In genomic region chr10:58675533-58675932, GRCm38 (mm10) we compare ENCODE assay signal across 8 mouse cellular contexts. TPM values are rescaled to one million over a fixed set of nuclear protein-coding genes. Genes with fewer than 3 reads are reported as not detected.
DNase-seq lines count a peak whose midpoint lies in the region; ATAC-seq lines count a peak whose summit lies in the region.

Edar (minus strand) TSS chr10:58675654.

- 2% methylated on average over 20 of the region's 20 CpGs for WGBS in forebrain, embryonic 11.5 days
- WGBS in heart, embryonic 16.5 days = under 1% methylated on average over 20 of the region's 20 CpGs
- 4% methylated on average over 20 of the region's 20 CpGs for WGBS in liver, embryonic 13.5 days (ENCODE audit: insufficient replicate concordance)
- WGBS in neural tube, embryonic 11.5 days = 2% methylated on average over 20 of the region's 20 CpGs
- WGBS in stomach, embryonic 16.5 days = 1% methylated on average over 20 of the region's 20 CpGs

- H3K4me2 ChIP-seq in forebrain, embryonic 11.5 days (ENCODE audit: low read depth, low read length, severe bottlenecking) = peak within 1 kb of the TSS; percentile 50
- H3K4me2 ChIP-seq in heart, embryonic 16.5 days (ENCODE audit: low read depth, low read length) = peak within 1 kb of the TSS; percentile 72
- peak within 1 kb of the TSS; percentile 53 for H3K4me2 ChIP-seq in liver, embryonic 13.5 days
- peak within 1 kb of the TSS; percentile 27 for H3K4me2 ChIP-seq in neural tube, embryonic 11.5 days (ENCODE audit: low read depth)
- peak within 1 kb of the TSS; percentile 68 for H3K4me2 ChIP-seq in stomach, embryonic 16.5 days (ENCODE audit: low read depth, low read length)

- peaks cover 5% of the 10 kb centered on the region; the same call in 1 of the 2 replicates for H3K4me1 ChIP-seq in forebrain, embryonic 11.5 days (replicated peaks; ENCODE audit: control insufficient read depth, insufficient read depth, low read length)
- H3K4me1 ChIP-seq in heart, embryonic 16.5 days (ENCODE audit: control insufficient read depth, insufficient read depth, low read length) = peaks cover 5% of the 10 kb centered on the region; the same call in 1 of the 2 replicates
- no peaks in the 10 kb centered on the region; the same call in 1 of the 2 replicates for H3K4me1 ChIP-seq in liver, embryonic 13.5 days (replicated peaks)
- H3K4me1 ChIP-seq in neural tube, embryonic 11.5 days (ENCODE audit: control insufficient read depth, insufficient read depth, low read length) = no peaks in the 10 kb centered on the region
- H3K4me1 ChIP-seq in stomach, embryonic 16.5 days (ENCODE audit: control insufficient read depth, insufficient read depth, low read length) = no peaks in the 10 kb centered on the region

- H3K9ac ChIP-seq in forebrain, embryonic 11.5 days (ENCODE audit: low read length) = no peak within 1 kb of the TSS
- H3K9ac ChIP-seq in heart, embryonic 16.5 days (ENCODE audit: low read length) = peak within 1 kb of the TSS; percentile 65
- H3K9ac ChIP-seq in liver, embryonic 13.5 days = no peak within 1 kb of the TSS
- H3K9ac ChIP-seq in neural tube, embryonic 11.5 days (ENCODE audit: low read length) = no peak within 1 kb of the TSS
- peak within 1 kb of the TSS; percentile 66 for H3K9ac ChIP-seq in stomach, embryonic 16.5 days (ENCODE audit: low read length)

- peak within 1 kb of the TSS; percentile 27; the same call in 1 of the 2 replicates for H3K4me3 ChIP-seq in forebrain, embryonic 11.5 days (ENCODE audit: low read depth, low read length)
- H3K4me3 ChIP-seq in heart, embryonic 16.5 days (ENCODE audit: low read length) = peak within 1 kb of the TSS; percentile 52
- H3K4me3 ChIP-seq in liver, embryonic 13.5 days (replicated peaks) = peak within 1 kb of the TSS; percentile 39
- H3K4me3 ChIP-seq in neural tube, embryonic 11.5 days (ENCODE audit: low read depth, low read length) = no peak within 1 kb of the TSS
- H3K4me3 ChIP-seq in stomach, embryonic 16.5 days (replicated peaks; ENCODE audit: low read length) = peak within 1 kb of the TSS; percentile 52

- H3K27me3 ChIP-seq in forebrain, embryonic 11.5 days (ENCODE audit: control insufficient read depth, insufficient read depth, low read length) = peaks cover 5% of the 10 kb centered on the region; the same call in 1 of the 2 replicates
- 0 out of 2 replicates have a peak, but pooled peaks cover 6% of the 10 kb centered on the region for H3K27me3 ChIP-seq in heart, embryonic 16.5 days (ENCODE audit: control insufficient read depth, insufficient read depth, low read length)
- H3K27me3 ChIP-seq in liver, embryonic 13.5 days = 0 out of 2 replicates have a peak, but pooled peaks cover 2% of the 10 kb centered on the region
- no peaks in the 10 kb centered on the region for H3K27me3 ChIP-seq in neural tube, embryonic 11.5 days (ENCODE audit: control insufficient read depth, insufficient read depth, low read length)
- H3K27me3 ChIP-seq in stomach, embryonic 16.5 days (ENCODE audit: control insufficient read depth, insufficient read depth, low read length) = no peaks in the 10 kb centered on the region

- no peaks in the 10 kb centered on the region for H3K36me3 ChIP-seq in forebrain, embryonic 11.5 days (ENCODE audit: control insufficient read depth, insufficient read depth, low read length)
- H3K36me3 ChIP-seq in heart, embryonic 16.5 days (ENCODE audit: control insufficient read depth, insufficient read depth) = no peaks in the 10 kb centered on the region
- no peaks in the 10 kb centered on the region for H3K36me3 ChIP-seq in liver, embryonic 13.5 days
- H3K36me3 ChIP-seq in neural tube, embryonic 11.5 days (ENCODE audit: control insufficient read depth, insufficient read depth, low read length) = no peaks in the 10 kb centered on the region
- no peaks in the 10 kb centered on the region for H3K36me3 ChIP-seq in stomach, embryonic 16.5 days (ENCODE audit: control insufficient read depth, insufficient read depth, low read length)

- ATAC-seq in forebrain, embryonic 11.5 days (replicated peaks; ENCODE audit: low FRiP score) = 0 out of 2 replicates have a peak, but pooled peaks have one; percentile 22
- peak; percentile 76 for ATAC-seq in heart, embryonic 16.5 days (replicated peaks; ENCODE audit: extremely low read depth, insufficient read depth, low FRiP score)
- no peak for ATAC-seq in liver, embryonic 13.5 days (ENCODE audit: low read depth)
- peak; percentile 79; the same call in 1 of the 2 replicates for ATAC-seq in neural tube, embryonic 11.5 days (ENCODE audit: insufficient read depth, low FRiP score, low TSS enrichment)
- peak; percentile 82; the same call in 1 of the 2 replicates for ATAC-seq in stomach, embryonic 16.5 days (ENCODE audit: insufficient read depth, low FRiP score)

- H3K27ac ChIP-seq in forebrain, embryonic 11.5 days (ENCODE audit: low read depth, low read length) = no peak within 1 kb of the TSS
- H3K27ac ChIP-seq in heart, embryonic 16.5 days (ENCODE audit: low read length) = no peak within 1 kb of the TSS
- H3K27ac ChIP-seq in liver, embryonic 13.5 days = no peak within 1 kb of the TSS
- H3K27ac ChIP-seq in neural tube, embryonic 11.5 days (ENCODE audit: low read depth, low read length) = no peak within 1 kb of the TSS
- H3K27ac ChIP-seq in stomach, embryonic 16.5 days (ENCODE audit: low read length) = no peak within 1 kb of the TSS

- peak; percentile 63 to 67 for DNase-seq in B cell, adult 2 months
- DNase-seq in c-Kit-positive CD71-positive TER-119-negative erythroid progenitor cells, embryonic 14.5 days (ENCODE audit: low read depth) = peak; percentile 13
- DNase-seq in forebrain, embryonic 11.5 days (ENCODE audit: low spot score) = peak; percentile 92
- DNase-seq in kidney, postnatal 14 days = peak; percentile 84
- peak; percentile 29 for DNase-seq in liver, embryonic 13.5 days
- DNase-seq in neural tube, embryonic 11.5 days (ENCODE audit: low spot score) = peak; percentile 85

- H3K9me3 ChIP-seq in forebrain, embryonic 11.5 days (ENCODE audit: control insufficient read depth, low read length) = no peaks in the 10 kb centered on the region
- H3K9me3 ChIP-seq in heart, embryonic 16.5 days (replicated peaks; ENCODE audit: control insufficient read depth, low read length) = no peaks in the 10 kb centered on the region
- H3K9me3 ChIP-seq in liver, embryonic 13.5 days (replicated peaks) = no peaks in the 10 kb centered on the region
- H3K9me3 ChIP-seq in neural tube, embryonic 11.5 days (ENCODE audit: control insufficient read depth, low read length) = no peaks in the 10 kb centered on the region
- no peaks in the 10 kb centered on the region for H3K9me3 ChIP-seq in stomach, embryonic 16.5 days (replicated peaks; ENCODE audit: control insufficient read depth, low read length)

RNA-seq across cellular contexts. Expression of gene Edar, which starts in this region (rescaled TPM):
- 0.75 and 0.81 TPM in 2 replicates for polyA plus RNA-seq in forebrain, embryonic 11.5 days (2014; fragmentation: Nextera tagmentation; extraction: Ambion mirVana)
- 0.16 and 0.21 TPM in 2 replicates for polyA plus RNA-seq in heart, embryonic 16.5 days (2015; fragmentation: Nextera tagmentation; extraction: Ambion mirVana)
- polyA plus RNA-seq in liver, embryonic 13.5 days (2015; fragmentation: Nextera tagmentation; extraction: Ambion mirVana) = not detected in 2 replicates
- 0.30 and 0.32 TPM in 2 replicates for polyA plus RNA-seq in neural tube, embryonic 11.5 days (2014; fragmentation: Nextera tagmentation; extraction: Ambion mirVana)
- polyA plus RNA-seq in stomach, embryonic 16.5 days (2015; fragmentation: Nextera tagmentation; extraction: Ambion mirVana) = 3.0 and 3.1 TPM in 2 replicates

Comparison
In these comparisons a context has a peak if more than half of its experiments do, and no peak if none do; other contexts are left out.
1. Peak in DNase-seq, ATAC-seq, H3K4me3 ChIP-seq and H3K4me2 ChIP-seq in forebrain, embryonic 11.5 days; RNA of the gene not detected or under 1 TPM.
2. Peak in ATAC-seq, H3K4me3 ChIP-seq, H3K9ac ChIP-seq and H3K4me2 ChIP-seq in heart, embryonic 16.5 days; RNA of the gene not detected or under 1 TPM.
3. Peak in DNase-seq, H3K4me3 ChIP-seq and H3K4me2 ChIP-seq in liver, embryonic 13.5 days; RNA of the gene not detected or under 1 TPM.
4. Peak in DNase-seq, ATAC-seq and H3K4me2 ChIP-seq in neural tube, embryonic 11.5 days; RNA of the gene not detected or under 1 TPM.
5. DNase-seq: peak in every context shown above with its lines; median percentile 92 in forebrain, embryonic 11.5 days; 85 in neural tube, embryonic 11.5 days; 84 in kidney, postnatal 14 days; 65 in B cell, adult 2 months; 29 in liver, embryonic 13.5 days; 13 in c-Kit-positive CD71-positive TER-119-negative erythroid progenitor cells, embryonic 14.5 days.